Mouse (Mus musculus) heart, postnatal 25 days (tissue): ENCODE results near the gene Arhgap4. TPM values are rescaled to one million over a fixed set of nuclear protein-coding genes. Genes with fewer than 3 reads are reported as not detected.

Experiments used
- DNase-seq: peaks from one replicate; pipeline ENCODE4 v3.0.0; 2022; ENCODE audit warnings: low spot score
- intact Hi-C: fragments of 180-260 bp; cut with DNase I; formaldehyde crosslinking; loops from one replicate; pipeline ENCODE4 v1.15.1; 2025
- total RNA-seq, 2 experiments: library from RNA; stranded (reverse); gene quantifications; 2 replicates each; pipeline ENCODE4 v1.2.3; 2021

Arhgap4 gene
- total RNA-seq = 1 to 10 TPM; 1.5 to 1.8 TPM

- intact Hi-C loops = no loop called here
- peak; percentile 75 for DNase-seq
These were observed at the start of gene Arhgap4, which contains the start of gene Naa10 for GRCm38 (mm10) chrX:73921823-73922549. Gene Arhgap4 (minus strand): TSS chrX:73921870. Gene Naa10 (minus strand): TSS chrX:73921944.

GRCm38 (mm10) chrX:73970781-73971180 is 49.1 kb upstream of the Arhgap4 start:
- DNase-seq = no peak
- intact Hi-C loops = no loop called here

GRCm38 (mm10) chrX:73969729-73970128 is 48.1 kb upstream of the Arhgap4 start:
- no peak for DNase-seq
- intact Hi-C loops = loop anchor here (2.0 to 10.0 kb wide), 2 partner anchors 55 to 445 kb away; no protein-coding TSS in a partner anchor

GRCm38 (mm10) chrX:73969167-73969566 is 47.5 kb upstream of the Arhgap4 start:
- intact Hi-C loops = loop anchor here (2.0 to 10.0 kb wide), 2 partner anchors 56 to 446 kb away; no protein-coding TSS in a partner anchor
- DNase-seq = no peak

GRCm38 (mm10) chrX:73967177-73968075 is 45.8 kb upstream of the Arhgap4 start:
- intact Hi-C loops = loop anchor here (2.0 to 10.0 kb wide), 3 partner anchors 57 to 447 kb away; no protein-coding TSS in a partner anchor
- peak; percentile 82 for DNase-seq

GRCm38 (mm10) chrX:73966248-73967176 is 44.8 kb upstream of the Arhgap4 start, which contains the start of gene Hcfc1:
Gene Hcfc1 (minus strand): TSS chrX:73966357.
- peak; percentile 83 for DNase-seq
- intact Hi-C loops = loop anchor here (2.0 to 10.0 kb wide), 2 partner anchors 280 to 448 kb away; no protein-coding TSS in a partner anchor

- DNase-seq = no peak
- intact Hi-C loops = loop anchor here (10.0 kb wide), 1 partner anchor 449 kb away; no protein-coding TSS in a partner anchor
These were observed 43.6 kb upstream of the Arhgap4 start for GRCm38 (mm10) chrX:73965307-73965706.

GRCm38 (mm10) chrX:73964363-73964762 is 42.7 kb upstream of the Arhgap4 start:
- intact Hi-C loops = loop anchor here (10.0 kb wide), 1 partner anchor 450 kb away; no protein-coding TSS in a partner anchor
- no peak for DNase-seq

- intact Hi-C loops = no loop called here
- no peak for DNase-seq
These were observed 33.3 kb upstream of the Arhgap4 start for GRCm38 (mm10) chrX:73954988-73955387.

GRCm38 (mm10) chrX:73952603-73953002 is 30.9 kb upstream of the Arhgap4 start:
- intact Hi-C loops = no loop called here
- DNase-seq = no peak

- intact Hi-C loops = loop anchor here (10.0 kb wide), 1 partner anchor 895 kb away; no protein-coding TSS in a partner anchor
These were observed 27.7 kb upstream of the Arhgap4 start for GRCm38 (mm10) chrX:73949341-73949740.

GRCm38 (mm10) chrX:73948647-73949046 is 27.0 kb upstream of the Arhgap4 start:
- intact Hi-C loops = loop anchor here (10.0 kb wide), 1 partner anchor 894 kb away; no protein-coding TSS in a partner anchor
- no peak for DNase-seq

More at GRCm38 (mm10) chrX:73949341-73949740, 27.7 kb upstream of the Arhgap4 start:
- DNase-seq = no peak

- DNase-seq = no peak
- intact Hi-C loops = loop anchor here (2.0 to 10.0 kb wide), 2 partner anchors 148 to 892 kb away; no protein-coding TSS in a partner anchor
These were observed 25.2 kb upstream of the Arhgap4 start for GRCm38 (mm10) chrX:73946896-73947295.

GRCm38 (mm10) chrX:73942294-73942693 is 20.6 kb upstream of the Arhgap4 start:
- intact Hi-C loops = loop anchor here (5.0 to 10.0 kb wide), 2 partner anchors 270 to 887 kb away; partner anchors contain the start of gene Slc6a8
- no peak for DNase-seq

- DNase-seq = no peak
- intact Hi-C loops = loop anchor here (5.0 to 10.0 kb wide), 2 partner anchors 270 to 887 kb away; partner anchors contain the start of gene Slc6a8
These were observed 20.2 kb upstream of the Arhgap4 start for GRCm38 (mm10) chrX:73941860-73942259.

- intact Hi-C loops = no loop called here
- DNase-seq = no peak
These were observed 10.2 kb upstream of the Arhgap4 start for GRCm38 (mm10) chrX:73931871-73932270.

GRCm38 (mm10) chrX:73930402-73931062 is 8.9 kb upstream of the Arhgap4 start, which contains the start of gene Renbp:
Gene Renbp (minus strand): TSS chrX:73930850.
- peak; percentile 50 for DNase-seq
- intact Hi-C loops = no loop called here

- intact Hi-C loops = no loop called here
- DNase-seq = no peak
These were observed 846 bp upstream of the Arhgap4 start for GRCm38 (mm10) chrX:73922550-73922882.
